Mouse (Mus musculus): ENCODE measurements around the gene Sfxn5.

DNA sequence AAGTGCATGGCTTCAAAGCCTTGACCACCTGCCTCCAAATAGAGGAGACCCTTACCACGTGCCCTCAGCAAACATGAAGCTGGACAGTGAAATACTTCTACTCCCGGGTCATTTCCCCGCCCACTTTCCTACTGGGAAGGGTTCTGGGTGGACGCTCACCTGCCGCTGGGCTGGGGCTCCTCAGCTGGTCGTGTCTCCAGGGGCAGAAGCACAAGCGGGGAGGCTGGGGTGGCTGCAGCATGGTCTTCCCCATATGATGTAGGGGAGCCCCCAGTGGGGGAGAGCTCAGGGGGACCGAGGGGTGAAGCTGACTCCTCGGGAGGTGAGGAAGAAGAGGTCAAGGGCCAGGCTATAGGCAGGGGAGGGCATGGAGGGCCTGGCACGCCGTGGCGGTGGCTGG is 7.0 kb upstream of the Sfxn5 start:
- TF ChIP-seq CTCF (IDR thresholded peaks at IDR 0.05; ENCODE audit: borderline replicate concordance, extremely low read depth, insufficient read depth, insufficient read length) (no peak), POLR2A (IDR thresholded peaks at IDR 0.05; ENCODE audit: borderline replicate concordance, extremely low read depth, insufficient read depth, insufficient read length, poor library complexity, severe bottlenecking) (no peak)
